Mouse (Mus musculus) c-Kit-positive CD71-positive TER-119-negative erythroid progenitor cells, embryonic 14.5 days (primary cell): ENCODE measurements around the gene S1pr2.

Source experiments
- DNase-seq: peaks from one replicate; pipeline ENCODE4 v3.0.0-alpha.2; 2013; ENCODE audit warnings: low read depth

S1pr2 gene

GRCm38 (mm10) chr9:20966747-20967146, 9.8 kb downstream of the S1pr2 start:
- DNase-seq = no peak

- no peak for DNase-seq
Observed at GRCm38 (mm10) chr9:20966008-20966407, 10.6 kb downstream of the S1pr2 start.

GRCm38 (mm10) chr9:20965606-20966005, 11.0 kb downstream of the S1pr2 start:
- DNase-seq = no peak

- no peak for DNase-seq
Observed at GRCm38 (mm10) chr9:20961557-20961956, 15.0 kb downstream of the S1pr2 start.

GRCm38 (mm10) chr9:20959430-20959938, 17.1 kb downstream of the S1pr2 start, which contains the start of gene Dnmt1:
Gene Dnmt1 (minus strand): TSS chr9:20959888.
- no peak for DNase-seq

- DNase-seq = no peak
Observed at GRCm38 (mm10) chr9:20956989-20957388, 19.6 kb downstream of the S1pr2 start.

- DNase-seq = peak; percentile 93
Observed at GRCm38 (mm10) chr9:20952520-20953227, 23.9 kb downstream of the S1pr2 start.

GRCm38 (mm10) chr9:20951966-20952519, 24.5 kb downstream of the S1pr2 start:
- DNase-seq = no peak

- DNase-seq = no peak
Observed at GRCm38 (mm10) chr9:20951441-20951840, 25.1 kb downstream of the S1pr2 start.

- DNase-seq = no peak
Observed at GRCm38 (mm10) chr9:20950419-20950818, 26.2 kb downstream of the S1pr2 start.

GRCm38 (mm10) chr9:20946066-20946880, 30.3 kb downstream of the S1pr2 start:
- DNase-seq = no peak

GRCm38 (mm10) chr9:20944697-20945370, 31.7 kb downstream of the S1pr2 start:
- DNase-seq = no peak

- no peak for DNase-seq
Observed at GRCm38 (mm10) chr9:20943911-20944310, 32.7 kb downstream of the S1pr2 start.

- DNase-seq = no peak
Observed at GRCm38 (mm10) chr9:20943396-20943795, 33.2 kb downstream of the S1pr2 start.

- no peak for DNase-seq
Observed at GRCm38 (mm10) chr9:20923258-20923657, 53.3 kb downstream of the S1pr2 start.

- DNase-seq = peak; percentile 64
Observed at GRCm38 (mm10) chr9:20916160-20916559, 60.4 kb downstream of the S1pr2 start.
